Mouse (Mus musculus) limb, embryonic 10.5 days (tissue): Measurements from ENCODE around the gene Strada. TPM values are rescaled to one million over a fixed set of nuclear protein-coding genes. Genes with fewer than 3 reads are reported as not detected.
"Not testable (repeated sequence)": the region's sequence is repeated elsewhere in the genome, so short reads cannot be mapped to it uniquely, and the experiment has no call there.

Source experiments
- DNase-seq: peaks from one replicate; pipeline ENCODE4 v3.0.0-alpha.2; 2017; ENCODE audit warnings: low spot score
- H3K27ac ChIP-seq: fragments of 300-500 bp; sonication (generic); 2 replicates; pipeline ENCODE4 v1.5.1; 2016; ENCODE audit warnings: mild to moderate bottlenecking
- H3K27me3 ChIP-seq: fragments of 300-500 bp; sonication (generic); 2 replicates; pipeline ENCODE4 v1.6.1; 2016; ENCODE audit warnings: low read depth, mild to moderate bottlenecking; ENCODE audit not compliant: poor library complexity, severe bottlenecking
- H3K36me3 ChIP-seq: fragments of 300-500 bp; sonication (generic); 2 replicates; pipeline ENCODE4 v1.6.1; 2016; ENCODE audit warnings: mild to moderate bottlenecking, moderate library complexity
- H3K4me1 ChIP-seq: fragments of 300-500 bp; sonication (generic); 2 replicates; pipeline ENCODE4 v1.6.1; 2016
- H3K4me3 ChIP-seq: fragments of 300-500 bp; sonication (generic); 2 replicates; pipeline ENCODE4 v1.5.1; 2016; ENCODE audit warnings: mild to moderate bottlenecking, moderate library complexity
- H3K9me3 ChIP-seq: fragments of 300-500 bp; sonication (generic); replicated peaks from 2 replicates; pipeline ENCODE4 v1.6.1; 2016; ENCODE audit warnings: mild to moderate bottlenecking
- WGBS: fragments of 180-500 bp; shearing (Covaris S2); methylation state at CpG from one replicate; pipeline ENCODE4 v1.1.7; 2016; 5-methylcytosine and 5-hydroxymethylcytosine counted together
- polyA plus RNA-seq: library from polyadenylated mRNA; unstranded; fragments of >200 nt; fragmentation: Nextera tagmentation; extraction: Ambion mirVana; gene quantifications from 2 replicates; pipeline ENCODE4 v1.2.1, GENCODE M21; 2016

The Strada gene
- polyA plus RNA-seq, 1 experiment from 2014 or later, result 45.3 TPM

- H3K9me3 ChIP-seq, H3K27ac ChIP-seq, H3K27me3 ChIP-seq, H3K4me1 ChIP-seq, H3K4me3 ChIP-seq, DNase-seq: not testable (repeated sequence)
- WGBS, result 95% methylated on average over 7 of the region's 7 CpGs
- peaks cover 82% of the 10 kb centered on the region for H3K36me3 ChIP-seq
Observed at GRCm38 (mm10) chr11:106199997-106200396, 2.0 kb downstream of the Strada start.

GRCm38 (mm10) chr11:106198277-106198676 is 3.7 kb downstream of the Strada start:
- no peak for DNase-seq
- whole genome bisulfite sequencing, result 87% methylated on average over 4 of the region's 4 CpGs
- Histone ChIP-seq H3K9me3 (no peaks in the 10 kb centered on the region), H3K4me3 (no peak overlapping the region), H3K27me3 (no peaks in the 10 kb centered on the region), H3K36me3 (peaks cover 64% of the 10 kb centered on the region), H3K27ac (no peak overlapping the region), H3K4me1 (peaks cover 6% of the 10 kb centered on the region; the same call in 1 of the 2 replicates)

DNA sequence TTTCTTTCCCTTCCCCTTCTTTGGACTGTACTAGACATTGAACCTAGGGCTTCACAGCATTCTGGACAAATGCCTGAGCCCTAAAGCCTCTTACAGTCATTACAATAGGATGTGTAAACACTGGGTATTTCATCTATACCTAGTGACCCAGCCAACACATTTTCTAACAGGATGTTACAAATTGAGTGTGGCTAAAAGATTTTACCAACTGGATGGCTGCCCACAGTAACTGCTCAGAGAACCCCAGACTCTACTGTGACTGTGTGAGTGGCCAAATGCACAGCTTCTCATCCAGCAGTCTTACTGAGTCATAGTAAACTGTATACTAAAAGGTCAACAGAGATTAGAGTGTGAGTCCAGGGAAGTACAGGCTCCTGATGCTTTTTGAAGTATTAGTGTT is 6.6 kb downstream of the Strada start:
- no peak for DNase-seq
- H3K4me3 ChIP-seq, result no peak overlapping the region
- H3K4me1 ChIP-seq, result peaks cover 13% of the 10 kb centered on the region
- H3K27me3 ChIP-seq, result no peaks in the 10 kb centered on the region
- H3K27ac ChIP-seq, result no peak overlapping the region
- H3K36me3 ChIP-seq, result peaks cover 35% of the 10 kb centered on the region
- no peaks in the 10 kb centered on the region for H3K9me3 ChIP-seq

DNA sequence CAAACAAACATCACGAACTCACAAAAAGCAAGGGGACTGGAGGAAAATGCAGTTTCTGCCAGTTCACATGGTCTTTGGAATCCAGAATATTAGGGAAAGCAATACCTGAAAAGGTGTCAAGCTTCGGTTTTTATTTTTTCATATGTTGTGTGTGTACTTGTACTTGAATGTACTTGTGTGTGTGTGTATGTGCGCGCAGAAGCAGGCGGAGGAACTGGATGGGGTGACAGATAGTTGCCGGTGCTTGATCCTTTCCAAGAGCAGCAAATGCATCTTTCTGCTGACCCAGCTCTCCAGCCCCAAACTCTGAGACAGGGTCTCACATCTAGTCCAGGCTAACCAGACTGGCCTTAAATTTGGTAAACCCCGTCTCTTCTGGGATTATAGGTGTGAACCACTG is 7.1 kb downstream of the Strada start:
- no peaks in the 10 kb centered on the region for H3K27me3 ChIP-seq
- no peak overlapping the region for H3K4me3 ChIP-seq
- H3K9me3 ChIP-seq, result no peaks in the 10 kb centered on the region
- WGBS, result 95% methylated on average over 7 of the region's 7 CpGs
- DNase-seq, result no peak
- H3K4me1 ChIP-seq, result peaks cover 13% of the 10 kb centered on the region
- H3K36me3 ChIP-seq, result peaks cover 30% of the 10 kb centered on the region
- H3K27ac ChIP-seq, result no peak overlapping the region

- peak overlapping the region; percentile 85 for H3K4me3 ChIP-seq
- 34% methylated on average over 3 of the region's 3 CpGs for WGBS
- H3K9me3 ChIP-seq, result no peaks in the 10 kb centered on the region
- peaks cover 26% of the 10 kb centered on the region for H3K36me3 ChIP-seq
- H3K27ac ChIP-seq, result peak overlapping the region; percentile 88
- H3K27me3 ChIP-seq, result no peaks in the 10 kb centered on the region
- peaks cover 13% of the 10 kb centered on the region for H3K4me1 ChIP-seq
- DNase-seq, result no peak
Observed at GRCm38 (mm10) chr11:106194155-106194541, 7.8 kb downstream of the Strada start.

DNA sequence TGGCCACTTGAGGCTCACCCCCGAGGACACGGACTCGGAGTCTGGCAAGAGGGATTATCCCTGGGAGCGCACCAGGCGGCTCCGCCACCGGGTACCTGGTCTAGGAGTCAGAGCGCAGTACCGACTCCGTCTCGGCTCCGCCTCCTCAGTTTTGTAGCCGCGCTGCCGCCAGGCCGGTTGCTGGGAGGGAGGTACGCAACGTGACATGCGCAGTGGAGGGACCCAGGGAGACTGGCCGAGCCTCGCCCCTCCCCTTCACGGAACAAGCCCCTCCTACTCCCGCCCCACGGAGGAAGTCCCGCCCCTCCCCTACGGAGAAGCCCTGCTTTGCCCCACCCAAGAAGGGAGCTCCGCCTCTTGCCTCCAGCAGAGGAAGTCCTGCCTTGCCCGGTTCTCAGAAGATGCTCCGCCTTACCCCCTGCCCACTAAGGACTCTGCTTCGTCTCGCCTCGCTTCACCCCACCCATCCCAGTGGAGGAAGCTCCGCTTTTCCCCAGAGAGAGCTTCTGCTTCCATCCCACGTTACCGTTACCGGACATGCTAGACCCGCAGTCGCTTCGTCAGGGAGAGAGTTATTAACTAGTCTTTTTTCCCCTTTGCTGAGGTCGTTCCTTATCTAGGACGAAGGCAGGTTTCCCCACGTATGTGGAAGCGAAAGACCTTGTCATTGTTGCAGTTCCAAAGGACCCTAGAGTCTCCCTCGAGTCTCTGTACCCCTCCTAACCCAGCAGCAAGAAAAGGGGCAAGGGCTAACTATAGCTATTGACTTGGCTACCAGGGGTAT is 8.4 kb downstream of the Strada start:
- WGBS, result under 1% methylated on average over 42 of the region's 44 CpGs
- peak; percentile 97 for DNase-seq
- no peaks in the 10 kb centered on the region for H3K9me3 ChIP-seq
- no peaks in the 10 kb centered on the region for H3K27me3 ChIP-seq
- peaks cover 24% of the 10 kb centered on the region for H3K36me3 ChIP-seq
- peaks cover 13% of the 10 kb centered on the region for H3K4me1 ChIP-seq
- H3K4me3 ChIP-seq, result peak overlapping the region; percentile 85
- H3K27ac ChIP-seq, result peak overlapping the region; percentile 88

DNA sequence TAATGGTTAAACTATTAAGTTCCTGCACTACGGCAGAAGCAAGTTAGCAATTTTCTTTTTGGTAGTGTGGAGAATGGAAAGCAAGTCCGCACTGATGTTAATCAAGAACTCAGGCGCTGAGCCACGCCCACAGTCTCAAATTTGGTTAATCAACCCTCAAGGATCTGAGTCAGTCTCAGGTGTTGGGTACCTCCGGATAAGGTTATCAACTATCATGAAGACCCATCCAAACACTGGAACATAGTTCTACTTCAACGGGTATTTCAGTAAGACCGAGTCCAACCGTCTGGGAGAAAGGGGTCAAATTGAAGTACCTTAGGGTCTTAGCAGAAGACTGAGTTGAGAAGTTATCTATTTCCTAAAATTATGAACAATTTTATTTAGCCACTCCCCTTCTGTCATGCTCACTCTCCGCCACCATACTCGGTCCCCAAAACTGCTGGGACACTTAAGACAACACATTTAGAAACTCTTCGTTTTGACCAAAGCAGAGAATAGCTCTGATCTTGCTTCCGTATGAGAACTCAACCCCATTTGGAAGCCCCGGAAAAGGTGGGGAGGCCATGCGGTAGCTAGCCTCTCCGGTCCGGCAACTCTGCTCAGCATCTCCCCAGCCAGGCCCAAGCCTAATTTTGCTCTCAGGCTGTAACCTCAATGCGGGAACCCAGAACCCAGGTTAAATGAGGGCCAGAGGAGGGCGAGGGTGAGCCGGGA is 9.2 kb downstream of the Strada start:
- H3K4me1 ChIP-seq, result peaks cover 13% of the 10 kb centered on the region
- 13% methylated on average over 19 of the region's 19 CpGs for WGBS
- H3K36me3 ChIP-seq, result peaks cover 16% of the 10 kb centered on the region
- peak overlapping the region; percentile 88 for H3K27ac ChIP-seq
- no peak for DNase-seq
- no peaks in the 10 kb centered on the region for H3K27me3 ChIP-seq
- H3K9me3 ChIP-seq, result no peaks in the 10 kb centered on the region
- peak overlapping the region; percentile 85 for H3K4me3 ChIP-seq

- peak overlapping the region; percentile 85 for H3K4me3 ChIP-seq
- peaks cover 11% of the 10 kb centered on the region for H3K36me3 ChIP-seq
- no peaks in the 10 kb centered on the region for H3K9me3 ChIP-seq
- no peak overlapping the region for H3K27ac ChIP-seq
- no peak for DNase-seq
- 88% methylated on average over 5 of the region's 5 CpGs for WGBS
- H3K27me3 ChIP-seq, result no peaks in the 10 kb centered on the region
- H3K4me1 ChIP-seq, result peaks cover 13% of the 10 kb centered on the region
Observed at GRCm38 (mm10) chr11:106192241-106192640, 9.7 kb downstream of the Strada start.

DNA sequence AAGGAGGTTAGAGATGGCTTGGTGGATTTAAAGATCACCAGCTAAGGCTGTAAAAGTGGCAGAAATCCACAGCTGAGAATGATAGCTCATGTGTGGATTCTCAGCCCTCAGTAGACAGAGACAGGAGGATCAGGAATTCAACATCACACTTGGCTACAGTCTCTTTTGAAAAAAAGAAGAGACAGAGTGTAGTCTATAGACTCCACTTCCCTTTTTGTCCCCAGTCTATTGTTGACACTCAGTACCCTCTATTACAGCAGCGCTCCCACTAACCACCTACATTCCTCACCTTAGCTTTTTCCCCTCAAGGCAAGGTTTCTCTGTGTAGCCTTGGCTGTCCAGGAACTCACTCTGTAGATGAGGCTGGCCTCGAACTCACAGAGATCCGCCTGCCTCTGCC is 10.3 kb downstream of the Strada start:
- Histone ChIP-seq H3K4me3 (no peak overlapping the region), H3K9me3 (no peaks in the 10 kb centered on the region), H3K36me3 (peaks cover 6% of the 10 kb centered on the region), H3K27me3 (no peaks in the 10 kb centered on the region), H3K27ac (no peak overlapping the region), H3K4me1 (peaks cover 13% of the 10 kb centered on the region)
- 93% methylated on average over 3 of the region's 3 CpGs for WGBS
- DNase-seq, result no peak

DNA sequence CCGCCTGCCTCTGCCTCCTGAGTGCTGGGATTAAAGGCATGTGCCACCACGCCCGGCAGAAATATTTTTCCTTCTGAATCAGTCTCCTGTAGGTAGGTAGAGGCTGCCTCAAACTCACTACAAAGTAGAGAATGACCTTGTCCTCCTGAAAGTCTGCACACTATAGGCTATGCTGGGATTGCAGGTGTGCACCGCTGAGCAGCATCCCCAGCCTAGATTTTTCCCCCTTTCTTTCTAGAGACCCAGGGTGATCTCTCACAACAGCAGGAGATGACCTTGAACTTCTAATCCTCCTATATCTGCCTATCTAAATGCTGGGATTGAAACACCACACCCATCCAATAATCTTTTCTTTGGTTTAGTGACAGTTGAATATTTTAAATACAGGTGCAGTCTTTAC is 14.6 kb downstream of the Strada start:
- Histone ChIP-seq H3K27me3 (no peaks in the 10 kb centered on the region), H3K27ac (no peak overlapping the region), H3K9me3 (no peaks in the 10 kb centered on the region), H3K36me3 (peaks cover 20% of the 10 kb centered on the region), H3K4me3 (no peak overlapping the region), H3K4me1 (peaks cover 2% of the 10 kb centered on the region)
- DNase-seq, result no peak
- WGBS, result 85% methylated on average over 4 of the region's 4 CpGs

DNA sequence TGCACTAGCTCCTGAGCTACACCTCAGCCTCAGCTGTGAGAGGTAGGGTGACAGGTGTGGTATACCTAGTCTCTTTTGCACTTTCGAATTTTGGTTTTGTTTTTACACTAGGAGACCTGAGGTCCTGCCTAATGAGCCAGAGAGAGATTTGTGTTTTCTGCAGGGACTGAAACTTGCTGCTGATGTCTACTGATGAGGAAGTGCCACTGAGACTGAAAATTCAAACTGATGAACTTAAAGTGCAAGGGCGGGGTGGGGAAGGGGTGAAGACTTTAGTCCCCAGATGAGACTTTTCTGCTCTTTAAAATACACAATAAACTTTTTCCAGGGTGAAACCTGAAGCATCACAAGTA is 21.5 kb downstream of the Strada start:
- no peak overlapping the region for H3K4me3 ChIP-seq
- 92% methylated on average over 2 of the region's 2 CpGs for WGBS
- H3K36me3 ChIP-seq, result peaks cover 28% of the 10 kb centered on the region
- H3K27me3 ChIP-seq, result no peaks in the 10 kb centered on the region
- no peak overlapping the region for H3K27ac ChIP-seq
- H3K9me3 ChIP-seq, result no peaks in the 10 kb centered on the region
- H3K4me1 ChIP-seq, result peaks cover 4% of the 10 kb centered on the region; the same call in 1 of the 2 replicates
- no peak for DNase-seq

- no peak overlapping the region for H3K27ac ChIP-seq
Observed at GRCm38 (mm10) chr11:106179711-106180448, 22.1 kb downstream of the Strada start.

More at GRCm38 (mm10) chr11:106179711-106180448, 22.1 kb downstream of the Strada start:
- no peaks in the 10 kb centered on the region for H3K9me3 ChIP-seq
- no peak for DNase-seq
- 84% methylated on average over 7 of the region's 7 CpGs for WGBS
- H3K4me3 ChIP-seq, result no peak overlapping the region
- H3K27me3 ChIP-seq, result no peaks in the 10 kb centered on the region
- peaks cover 28% of the 10 kb centered on the region for H3K36me3 ChIP-seq
- peaks cover 8% of the 10 kb centered on the region; the same call in 1 of the 2 replicates for H3K4me1 ChIP-seq
